Mouse (Mus musculus) adrenal gland, adult 2 months (tissue): ENCODE results near the gene Spsb1. TPM values are rescaled to one million over a fixed set of nuclear protein-coding genes. Genes with fewer than 3 reads are reported as not detected.

Source experiments
- DNase-seq: peaks from one replicate; pipeline ENCODE4 v3.0.0; 2021
- long read RNA-seq: library from polyadenylated mRNA; stranded (forward); transcript quantifications from one replicate; pipeline ENCODE4 v2.0.0, GENCODE M21; 2021
- polyA plus RNA-seq: library from polyadenylated mRNA; depleted of rRNA; stranded (reverse); fragments of >200 nt; gene quantifications from 2 replicates; pipeline ENCODE4 v1.2.3, GENCODE M21; 2012; rRNA removed
- total RNA-seq, 2 experiments: library from RNA; stranded (reverse); gene quantifications; 2 replicates each; pipeline ENCODE4 v1.2.3; 2021

Spsb1 gene
- total RNA-seq: 10 to 100 TPM; 22.2 to 29.5 TPM
- polyA plus RNA-seq: 26.3 and 26.9 TPM in 2 replicates
- long read RNA-seq, transcript Spsb1-201 (3 exons, 3,092 nt): major isoform, 11 of 15 reads
- long read RNA-seq, partial matches to known transcripts: 0 of 15 reads
- long read RNA-seq, other reads (novel, unspliced or antisense): 3 of 15 reads

- peak; percentile 99 for DNase-seq
Measured at GRCm38 (mm10) chr4:149954893-149955439, at the start of gene Spsb1. Spsb1 (minus strand) TSS chr4:149955043.

- DNase-seq: no peak
Measured at GRCm38 (mm10) chr4:150003641-150004040, 48.8 kb upstream of the Spsb1 start.

GRCm38 (mm10) chr4:150003021-150003580 lies 48.3 kb upstream of the Spsb1 start:
- DNase-seq: peak; percentile 56

GRCm38 (mm10) chr4:150002021-150002528 lies 47.2 kb upstream of the Spsb1 start:
- peak; percentile 65 for DNase-seq

- DNase-seq: peak; percentile 42
Measured at GRCm38 (mm10) chr4:150001221-150001860, 46.5 kb upstream of the Spsb1 start.

- peak; percentile 42 for DNase-seq
Measured at GRCm38 (mm10) chr4:149999931-150000555, 45.2 kb upstream of the Spsb1 start.

GRCm38 (mm10) chr4:149999510-149999900 lies 44.7 kb upstream of the Spsb1 start:
- DNase-seq: peak; percentile 29

- peak; percentile 83 for DNase-seq
Measured at GRCm38 (mm10) chr4:149998786-149999509, 44.1 kb upstream of the Spsb1 start.

- DNase-seq: no peak
Measured at GRCm38 (mm10) chr4:149997999-149998398, 43.2 kb upstream of the Spsb1 start.

GRCm38 (mm10) chr4:149996440-149996839 lies 41.6 kb upstream of the Spsb1 start:
- DNase-seq: peak; percentile 68

GRCm38 (mm10) chr4:149995911-149996310 lies 41.1 kb upstream of the Spsb1 start:
- DNase-seq: no peak

GRCm38 (mm10) chr4:149994218-149994617 lies 39.4 kb upstream of the Spsb1 start:
- no peak for DNase-seq

- no peak for DNase-seq
Measured at GRCm38 (mm10) chr4:149992670-149993032, 37.8 kb upstream of the Spsb1 start.

GRCm38 (mm10) chr4:149991755-149992669 lies 37.2 kb upstream of the Spsb1 start:
- DNase-seq: peak; percentile 31

GRCm38 (mm10) chr4:149990954-149991633 lies 36.3 kb upstream of the Spsb1 start:
- no peak for DNase-seq

GRCm38 (mm10) chr4:149990212-149990953 lies 35.5 kb upstream of the Spsb1 start:
- peak; percentile 61 for DNase-seq

GRCm38 (mm10) chr4:149988931-149989556 lies 34.2 kb upstream of the Spsb1 start:
- peak; percentile 95 for DNase-seq

- no peak for DNase-seq
Measured at GRCm38 (mm10) chr4:149988301-149988700, 33.5 kb upstream of the Spsb1 start.
